8 mouse cellular contexts compared by ENCODE assay signal in the genomic region with DNA sequence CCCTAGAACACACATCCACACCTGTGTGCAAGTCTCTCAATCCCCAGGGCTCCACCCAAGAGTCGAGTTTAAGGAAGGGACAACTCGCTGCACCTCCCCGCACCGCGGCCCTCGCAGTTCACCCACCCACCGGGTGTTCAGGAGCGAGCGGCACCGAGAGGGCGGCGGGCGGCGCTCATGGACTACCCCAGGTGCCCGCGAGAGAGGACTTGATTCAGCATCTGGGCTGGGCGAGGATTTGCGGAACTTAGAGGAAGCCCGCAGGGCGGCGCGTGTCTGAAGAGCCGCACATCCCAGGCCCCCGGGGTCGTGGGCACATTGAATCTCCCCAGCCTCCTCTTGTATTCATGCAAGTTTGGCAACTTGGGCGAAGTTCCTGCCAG. TPM values are rescaled to one million over a fixed set of nuclear protein-coding genes. Genes with fewer than 3 reads are reported as not detected.
DNase-seq lines count a peak whose midpoint lies in the region; ATAC-seq lines count a peak whose summit lies in the region.

No protein-coding gene starts in this region.

- H3K4me1 ChIP-seq in heart, embryonic 10.5 days, result peaks cover 61% of the 10 kb centered on the region
- H3K4me1 ChIP-seq in kidney, embryonic 14.5 days (ENCODE audit: control insufficient read depth, insufficient read depth, low read length), result peaks cover 18% of the 10 kb centered on the region; the same call in 1 of the 2 replicates
- peaks cover 59% of the 10 kb centered on the region for H3K4me1 ChIP-seq in neural tube, embryonic 13.5 days (replicated peaks)

- peak; percentile 73 for DNase-seq in right cerebral cortex, adult 18-20 months
- DNase-seq in right cerebral cortex, postnatal 25 days, result no peak
- DNase-seq in embryo, embryonic 11 days, result peak; percentile 87
- DNase-seq in heart, embryonic 10.5 days (ENCODE audit: low spot score), result peak; percentile 86
- peak; percentile 74 to 78 for DNase-seq in lung, adult 18-20 months
- peak; percentile 50 for DNase-seq in testis, postnatal 14 days (ENCODE audit: low spot score)

- H3K36me3 ChIP-seq in heart, embryonic 10.5 days, result no peaks in the 10 kb centered on the region
- H3K36me3 ChIP-seq in kidney, embryonic 14.5 days (ENCODE audit: control insufficient read depth, insufficient read depth, low read length), result no peaks in the 10 kb centered on the region
- no peaks in the 10 kb centered on the region for H3K36me3 ChIP-seq in neural tube, embryonic 13.5 days

- H3K4me3 ChIP-seq in heart, embryonic 10.5 days, result peak overlapping the region; percentile 82
- peak overlapping the region; percentile 87 for H3K4me3 ChIP-seq in kidney, embryonic 14.5 days (ENCODE audit: low read length)
- H3K4me3 ChIP-seq in neural tube, embryonic 13.5 days, result peak overlapping the region; percentile 94

- WGBS in heart, embryonic 10.5 days, result under 1% methylated on average over 26 of the region's 26 CpGs
- under 1% methylated on average over 26 of the region's 26 CpGs for WGBS in kidney, embryonic 14.5 days
- WGBS in neural tube, embryonic 13.5 days, result 0% methylated on average over 26 of the region's 26 CpGs

- H3K27ac ChIP-seq in heart, embryonic 10.5 days, result peak overlapping the region; percentile 93
- H3K27ac ChIP-seq in kidney, embryonic 14.5 days (ENCODE audit: low read depth, low read length), result peak overlapping the region; percentile 94
- H3K27ac ChIP-seq in neural tube, embryonic 13.5 days (replicated peaks), result peak overlapping the region; percentile 100

- ATAC-seq in kidney, embryonic 14.5 days (ENCODE audit: low FRiP score, low TSS enrichment), result peak; percentile 48
- ATAC-seq in neural tube, embryonic 13.5 days (ENCODE audit: low read depth), result peak; percentile 48

- H3K9ac ChIP-seq in kidney, embryonic 14.5 days (ENCODE audit: low read depth, low read length), result peak overlapping the region; percentile 89
- H3K9ac ChIP-seq in neural tube, embryonic 13.5 days, result peak overlapping the region; percentile 99

- peak overlapping the region; percentile 95 for H3K4me2 ChIP-seq in kidney, embryonic 14.5 days (replicated peaks; ENCODE audit: low read depth, low read length)
- peak overlapping the region; percentile 91 for H3K4me2 ChIP-seq in neural tube, embryonic 13.5 days

- no peaks in the 10 kb centered on the region for H3K9me3 ChIP-seq in heart, embryonic 10.5 days
- H3K9me3 ChIP-seq in kidney, embryonic 14.5 days (ENCODE audit: control insufficient read depth, low read length), result no peaks in the 10 kb centered on the region
- no peaks in the 10 kb centered on the region for H3K9me3 ChIP-seq in neural tube, embryonic 13.5 days

- H3K27me3 ChIP-seq in heart, embryonic 10.5 days (ENCODE audit: insufficient read depth, poor library complexity, severe bottlenecking), result peaks cover 8% of the 10 kb centered on the region; the same call in 1 of the 2 replicates
- 0 out of 2 replicates have a peak, but pooled peaks cover 4% of the 10 kb centered on the region for H3K27me3 ChIP-seq in kidney, embryonic 14.5 days (ENCODE audit: control insufficient read depth, insufficient read depth, low read length)
- H3K27me3 ChIP-seq in neural tube, embryonic 13.5 days, result no peaks in the 10 kb centered on the region

RNA-seq across cellular contexts. Expression of a gene that starts 1.1 kb away (rescaled TPM):
- polyA plus RNA-seq in heart, embryonic 10.5 days (2016; fragmentation: Nextera tagmentation; extraction: Ambion mirVana), result 7.7 and 8.8 TPM in 2 replicates
- 9.7 and 13.3 TPM in 2 replicates for polyA plus RNA-seq in kidney, embryonic 14.5 days (2014; fragmentation: Nextera tagmentation; extraction: Ambion mirVana)
- polyA plus RNA-seq in neural tube, embryonic 13.5 days (2015; fragmentation: Nextera tagmentation; extraction: Ambion mirVana), result 31.5 and 37.7 TPM in 2 replicates
